Comparison of ENCODE assay signal across 15 mouse cellular contexts in the genomic region with DNA sequence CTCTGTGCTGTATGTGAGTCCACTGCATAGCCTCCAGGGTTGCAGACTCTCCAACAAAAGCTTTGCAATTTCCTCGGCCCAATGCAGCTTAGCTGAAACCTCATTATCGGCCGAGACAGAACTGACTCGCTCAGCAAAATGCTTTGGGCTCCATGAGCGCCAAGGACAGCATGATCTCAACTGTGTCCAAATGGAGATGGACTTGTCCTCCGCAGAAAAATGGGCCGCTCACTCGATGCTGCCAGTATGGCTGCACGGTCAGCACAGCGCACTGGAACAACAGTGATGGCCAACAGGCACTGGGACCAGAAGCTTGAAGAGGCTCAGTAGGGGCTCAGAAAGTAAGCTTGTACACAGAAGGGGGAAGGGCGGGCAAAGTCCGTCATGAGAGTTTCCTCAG. TPM values are rescaled to one million over a fixed set of nuclear protein-coding genes. Genes with fewer than 3 reads are reported as not detected.
DNase-seq lines count a peak whose midpoint lies in the region; ATAC-seq and TF ChIP-seq lines count a peak whose summit lies in the region.
"Had no signal": no experiment of that assay in that cellular context is flagged by ENCODE, and none has a peak within 500 bp of the region (broad histone marks: within the 10 kb centered on the region; RNA-seq: fewer than 3 reads in every experiment).

No protein-coding gene starts in this region.

- TF ChIP-seq CTCF in brain, embryonic 14.5 days (IDR thresholded peaks at IDR 0.05; ENCODE audit: borderline replicate concordance, extremely low read depth, insufficient read depth, insufficient read length), result no peak

- 81% methylated on average over 12 of the region's 12 CpGs for WGBS in hindbrain, embryonic 14.5 days
- 88% methylated on average over 12 of the region's 12 CpGs for WGBS in hindbrain, embryonic 12.5 days
- 85% methylated on average over 12 of the region's 12 CpGs for WGBS in limb, embryonic 13.5 days

- H3K9ac ChIP-seq in hindbrain, embryonic 14.5 days, result no peak overlapping the region
- no peak overlapping the region for H3K9ac ChIP-seq in hindbrain, embryonic 12.5 days
- H3K9ac ChIP-seq in limb, embryonic 13.5 days, result no peak overlapping the region

- no peak for TF ChIP-seq POLR2A in brain, embryonic 14.5 days (IDR thresholded peaks at IDR 0.05; ENCODE audit: borderline replicate concordance, extremely low read depth, insufficient read depth, insufficient read length, poor library complexity, severe bottlenecking)

- no peaks in the 10 kb centered on the region for H3K9me3 ChIP-seq in hindbrain, embryonic 14.5 days (ENCODE audit: control insufficient read depth, low read length)
- H3K9me3 ChIP-seq in hindbrain, embryonic 12.5 days (replicated peaks), result no peaks in the 10 kb centered on the region
- H3K9me3 ChIP-seq in limb, embryonic 13.5 days, result no peaks in the 10 kb centered on the region
- H3K9me3 ChIP-seq: forebrain, embryonic 10.5 days; heart, embryonic 10.5 days had no signal

- no peaks in the 10 kb centered on the region for H3K36me3 ChIP-seq in hindbrain, embryonic 14.5 days (replicated peaks; ENCODE audit: control insufficient read depth, insufficient read depth)
- H3K36me3 ChIP-seq in hindbrain, embryonic 12.5 days, result no peaks in the 10 kb centered on the region
- H3K36me3 ChIP-seq in limb, embryonic 13.5 days, result peaks cover 77% of the 10 kb centered on the region
- H3K36me3 ChIP-seq: forebrain, embryonic 10.5 days had no signal

- H3K4me2 ChIP-seq in hindbrain, embryonic 14.5 days (replicated peaks), result no peak overlapping the region
- no peak overlapping the region for H3K4me2 ChIP-seq in hindbrain, embryonic 12.5 days (replicated peaks)
- H3K4me2 ChIP-seq in limb, embryonic 13.5 days (replicated peaks), result no peak overlapping the region
- H3K4me2 ChIP-seq: midbrain, embryonic 11.5 days had no signal

- H3K4me3 ChIP-seq in hindbrain, embryonic 14.5 days (replicated peaks; ENCODE audit: low read length), result no peak overlapping the region
- no peak overlapping the region for H3K4me3 ChIP-seq in hindbrain, embryonic 12.5 days
- no peak overlapping the region for H3K4me3 ChIP-seq in limb, embryonic 13.5 days
- H3K4me3 ChIP-seq: forebrain, embryonic 10.5 days; heart, embryonic 10.5 days had no signal

- peak; percentile 53 to 58 for DNase-seq in cerebellum, postnatal 25 days
- no peak for DNase-seq in cerebellum, adult 11 months
- DNase-seq in hindbrain, embryonic 14.5 days (ENCODE audit: low spot score), result no peak
- DNase-seq in brain, embryonic 14.5 days (ENCODE audit: low read depth), result peak; percentile 28
- no peak for DNase-seq in natural killer cell, adult 2 months (ENCODE audit: low spot score in 2 of 2)
- DNase-seq: B cell, adult 2 months; embryo, embryonic 11 days; kidney, adult 11 months; liver; right cerebral cortex, postnatal 14 days had no signal

- H3K4me1 ChIP-seq in hindbrain, embryonic 14.5 days (replicated peaks; ENCODE audit: control insufficient read depth, insufficient read depth, low read length), result 0 out of 2 replicates have a peak, but pooled peaks cover 4% of the 10 kb centered on the region
- no peaks in the 10 kb centered on the region for H3K4me1 ChIP-seq in hindbrain, embryonic 12.5 days
- peaks cover 33% of the 10 kb centered on the region for H3K4me1 ChIP-seq in limb, embryonic 13.5 days
- H3K4me1 ChIP-seq: forebrain, embryonic 10.5 days had no signal

- no peak for ATAC-seq in hindbrain, embryonic 14.5 days (ENCODE audit: low FRiP score)
- ATAC-seq in hindbrain, embryonic 12.5 days (ENCODE audit: low FRiP score), result no peak
- ATAC-seq in limb, embryonic 13.5 days (ENCODE audit: low FRiP score, low read depth), result no peak

- no peaks in the 10 kb centered on the region for H3K27me3 ChIP-seq in hindbrain, embryonic 14.5 days (ENCODE audit: control insufficient read depth, insufficient read depth, low read length)
- H3K27me3 ChIP-seq in hindbrain, embryonic 12.5 days, result no peaks in the 10 kb centered on the region
- H3K27me3 ChIP-seq in limb, embryonic 13.5 days, result no peaks in the 10 kb centered on the region

- H3K27ac ChIP-seq in hindbrain, embryonic 14.5 days, result peak overlapping the region; percentile 38
- H3K27ac ChIP-seq in hindbrain, embryonic 12.5 days, result no peak overlapping the region
- peak overlapping the region; percentile 52; the same call in 1 of the 2 replicates for H3K27ac ChIP-seq in limb, embryonic 13.5 days
- H3K27ac ChIP-seq: forebrain, embryonic 10.5 days; heart, embryonic 10.5 days had no signal

RNA-seq across cellular contexts. Expression of gene Col5a1, which starts 53.9 kb away (rescaled TPM):
- 12.2 and 14.7 TPM in 2 replicates for polyA plus RNA-seq in hindbrain, embryonic 14.5 days (2014; fragmentation: Nextera tagmentation; extraction: Ambion mirVana)
- 45.9 and 55.2 TPM in 2 replicates for polyA plus RNA-seq in hindbrain, embryonic 12.5 days (2016; fragmentation: Nextera tagmentation; extraction: Ambion mirVana)
- 15.1 and 29.8 TPM in 2 replicates for polyA plus RNA-seq in brain, embryonic 14.5 days (2012; rRNA removed)
- 128 and 133 TPM in 2 replicates for polyA plus RNA-seq in limb, embryonic 13.5 days (2015; fragmentation: Nextera tagmentation; extraction: Ambion mirVana)

Comparison
In these comparisons a context has a peak if more than half of its experiments do, and no peak if none do; other contexts are left out.
1. DNase-seq: peak in cerebellum, postnatal 25 days (2 of 2) and brain, embryonic 14.5 days (single experiment); none in cerebellum, adult 11 months (single experiment), hindbrain, embryonic 14.5 days (single experiment) and natural killer cell, adult 2 months (0 of 2).